Mouse (Mus musculus) brain, embryonic 14.5 days (tissue): ENCODE data around the gene Aven.

Experiments
- CTCF ChIP-seq: fragments of 200-500 bp; IDR thresholded peaks from 2 replicates; pipeline ENCODE4 v1.5.1; 2012; ENCODE audit warnings: inconsistent platforms, mild to moderate bottlenecking, moderate library complexity, borderline replicate concordance; ENCODE audit not compliant: insufficient read depth, insufficient read length; ENCODE audit errors: extremely low read depth
- POLR2A ChIP-seq: fragments of 200-500 bp; IDR thresholded peaks from 2 replicates; pipeline ENCODE4 v1.6.1; 2012; ENCODE audit warnings: mild to moderate bottlenecking, inconsistent platforms, borderline replicate concordance; ENCODE audit not compliant: poor library complexity, insufficient read depth, insufficient read length, severe bottlenecking; ENCODE audit errors: extremely low read depth

- TF ChIP-seq CTCF = no peak
- no peak for TF ChIP-seq POLR2A
These were observed 132.4 kb downstream of the Aven start for GRCm38 (mm10) chr2:112625156-112625555.
